Mouse (Mus musculus) heart, adult 2 months (tissue): Measurements from ENCODE around the gene Pcsk5.

Experiments
- CTCF ChIP-seq: fragments of 200-600 bp; IDR thresholded peaks from 2 replicates; pipeline ENCODE4 v1.8.1; 2022; ENCODE audit warnings: antibody characterized with exemption, mild to moderate bottlenecking, moderate library complexity
- EP300 ChIP-seq: fragments of 200-500 bp; IDR thresholded peaks from 2 replicates; pipeline ENCODE4 v1.6.1; 2011; ENCODE audit warnings: low read depth, low read length, control low read depth; ENCODE audit not compliant: insufficient read depth
- POLR2A ChIP-seq: fragments of 200-500 bp; IDR thresholded peaks from 2 replicates; pipeline ENCODE4 v1.6.1; 2011; ENCODE audit warnings: mild to moderate bottlenecking, low read depth, low read length, control low read depth; ENCODE audit not compliant: insufficient read depth

DNA sequence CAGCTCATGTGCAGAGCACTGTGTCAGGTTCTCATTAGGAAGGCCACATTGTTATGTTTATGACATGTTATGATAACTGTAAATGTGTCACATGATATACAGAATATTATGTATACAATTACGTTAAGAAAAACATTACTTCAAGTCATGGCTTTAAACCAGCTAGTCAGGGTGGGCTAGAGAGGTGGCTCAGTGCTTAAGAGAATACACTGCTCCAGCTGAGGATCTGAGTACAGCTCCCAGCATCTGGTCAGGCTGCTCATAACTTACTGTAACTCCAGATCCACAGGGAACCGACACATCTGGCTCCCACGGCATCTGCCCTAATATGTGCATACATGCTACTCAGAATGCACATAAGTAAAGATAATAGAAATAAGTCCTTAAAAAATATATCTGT lies 187.5 kb downstream of the Pcsk5 start:
- TF ChIP-seq POLR2A, result no peak
- TF ChIP-seq EP300, result no peak
- no peak for TF ChIP-seq CTCF
